Mouse (Mus musculus) spleen, adult 18-20 months (tissue): ENCODE results near the gene Rbp1.

Experiments used
- DNase-seq, 2 experiments: peaks; one replicate each; pipeline ENCODE4 v3.0.0; 2022; ENCODE audit warnings: mixed read lengths in 2 of 2

Rbp1 gene

GRCm38 (mm10) chr9:98422656-98423055 is at the start of gene Rbp1:
TSS of gene Rbp1 (plus strand) at chr9:98422961.
- no peak for DNase-seq

DNA sequence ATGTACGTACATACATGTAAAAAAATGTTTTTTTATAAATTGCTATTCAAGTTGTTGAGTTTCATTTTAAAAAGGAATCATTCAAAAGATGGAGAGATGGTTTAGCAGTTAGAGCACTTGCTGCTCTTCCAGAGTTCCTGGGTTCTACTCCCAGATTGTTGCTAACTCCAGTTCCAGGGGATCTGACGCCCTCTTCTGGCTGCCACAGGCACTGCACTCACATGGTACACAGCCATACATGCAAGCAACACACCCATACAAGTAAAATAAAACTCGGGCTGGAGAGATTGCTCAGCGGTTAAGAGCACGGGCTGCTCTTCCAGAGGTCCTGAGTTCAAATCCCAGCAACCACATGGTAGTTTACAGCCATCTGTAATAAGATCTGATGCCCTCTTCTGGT is 49.4 kb upstream of the Rbp1 start:
- DNase-seq: no peak

DNA sequence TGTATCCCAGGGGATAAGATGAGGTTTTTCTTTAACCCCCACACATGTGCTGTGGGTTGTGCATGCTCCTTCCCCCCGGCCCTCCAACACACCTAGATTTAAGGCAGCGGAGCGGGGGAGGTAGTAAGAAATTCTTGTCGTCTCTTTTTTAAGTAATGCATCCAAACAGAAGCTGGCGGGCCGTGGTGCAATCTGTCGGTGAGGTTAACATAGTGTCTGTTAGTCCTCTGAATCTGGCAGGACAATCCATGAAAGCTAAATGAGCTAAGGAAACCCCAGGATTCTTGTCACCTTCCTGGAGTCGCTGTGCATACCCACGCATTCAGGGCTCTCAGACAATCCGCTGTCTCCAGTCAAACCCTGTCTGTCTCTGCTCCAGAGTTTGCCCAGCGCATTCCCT is 47.9 kb upstream of the Rbp1 start:
- DNase-seq: no peak

GRCm38 (mm10) chr9:98375329-98376170 is 47.2 kb upstream of the Rbp1 start:
- DNase-seq: no peak

GRCm38 (mm10) chr9:98379736-98380135 is 43.0 kb upstream of the Rbp1 start:
- no peak for DNase-seq

DNA sequence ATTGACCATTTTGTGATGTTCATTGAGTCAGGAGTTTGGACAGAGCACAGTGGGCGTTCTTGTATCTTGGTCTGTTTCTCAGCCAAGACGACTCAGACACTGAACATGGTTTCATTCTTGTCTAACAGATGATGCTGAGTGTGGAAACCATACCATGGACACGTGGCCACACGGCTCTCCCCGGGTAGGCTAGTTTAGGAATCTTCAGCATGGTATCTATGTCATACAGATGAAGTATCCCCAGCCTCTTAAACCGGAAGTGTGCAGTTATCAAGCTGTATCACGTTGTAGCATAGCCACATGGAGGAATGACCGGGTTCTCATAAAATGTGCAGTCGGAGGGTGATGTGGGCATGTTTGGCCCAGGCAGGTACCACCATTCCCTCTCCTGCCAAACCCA is 42.2 kb upstream of the Rbp1 start:
- no peak for DNase-seq

- no peak for DNase-seq
Measured at GRCm38 (mm10) chr9:98387741-98388632, 34.8 kb upstream of the Rbp1 start.

GRCm38 (mm10) chr9:98388633-98388965 is 34.2 kb upstream of the Rbp1 start:
- no peak for DNase-seq

DNA sequence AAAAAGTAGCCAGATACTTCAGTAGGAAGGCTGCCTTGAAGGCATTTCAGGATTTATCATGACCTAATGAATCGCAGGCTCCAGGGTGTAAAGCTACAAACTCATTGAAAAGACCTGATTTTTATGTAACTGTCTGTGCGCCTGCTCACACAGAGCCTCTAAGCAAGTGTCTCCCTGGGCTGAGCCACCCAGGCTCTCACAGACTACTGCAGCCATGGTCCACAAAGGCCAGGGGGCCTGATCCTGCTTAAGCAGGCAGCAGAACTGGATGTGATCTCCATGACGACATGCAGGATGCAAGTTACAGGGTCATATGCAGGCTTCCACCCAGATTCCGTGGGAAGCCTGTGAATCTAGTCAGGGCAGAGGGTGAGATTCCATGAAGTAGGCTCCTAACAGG is 29.3 kb upstream of the Rbp1 start:
- no peak for DNase-seq

DNA sequence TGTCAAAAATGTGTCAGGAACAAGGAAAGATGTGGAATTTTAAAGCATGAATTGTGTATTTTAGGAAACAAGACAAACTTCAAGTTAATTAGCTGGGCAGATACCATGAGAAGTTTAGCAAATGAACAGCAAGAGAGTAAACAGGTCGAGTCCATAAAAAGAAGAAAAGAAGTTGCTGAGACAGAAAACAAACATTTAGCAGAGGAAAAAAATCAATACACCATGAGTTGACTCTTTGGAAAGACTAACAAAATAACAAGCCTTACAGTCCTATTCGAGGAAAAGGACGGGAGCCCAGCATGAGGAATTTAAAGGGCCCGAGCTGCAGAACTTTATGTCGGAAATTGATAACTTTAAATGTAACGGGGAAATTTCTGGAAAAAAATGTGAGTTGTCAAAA is 25.6 kb upstream of the Rbp1 start:
- no peak for DNase-seq

GRCm38 (mm10) chr9:98397866-98398265 is 24.9 kb upstream of the Rbp1 start:
- DNase-seq: no peak

GRCm38 (mm10) chr9:98400185-98400894 is 22.4 kb upstream of the Rbp1 start:
- DNase-seq: no peak

DNA sequence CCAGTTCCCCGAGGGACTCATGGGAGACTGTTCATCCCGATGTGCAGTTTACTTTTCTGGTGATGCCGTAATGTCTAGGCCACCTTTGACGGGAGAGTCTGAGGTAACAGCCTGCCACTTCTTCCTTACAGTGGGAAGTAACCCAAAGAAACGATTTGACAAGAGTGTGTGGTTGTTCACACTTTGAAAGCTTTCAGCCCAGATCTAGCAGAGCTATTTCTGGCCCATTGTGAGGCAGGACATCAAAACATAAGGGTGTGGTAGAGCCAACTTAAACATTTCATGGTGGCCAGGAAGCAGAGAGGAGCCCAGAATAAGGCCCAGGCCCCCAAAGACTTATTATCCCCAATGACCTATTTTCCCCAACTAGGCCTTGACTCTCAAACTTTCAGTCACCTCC is 21.1 kb upstream of the Rbp1 start:
- no peak for DNase-seq

GRCm38 (mm10) chr9:98407771-98408170 is 15.0 kb upstream of the Rbp1 start:
- DNase-seq: no peak

- peak in 1 of 2 experiments; percentile 50 for DNase-seq
Measured at GRCm38 (mm10) chr9:98409137-98409536, 13.6 kb upstream of the Rbp1 start.

DNA sequence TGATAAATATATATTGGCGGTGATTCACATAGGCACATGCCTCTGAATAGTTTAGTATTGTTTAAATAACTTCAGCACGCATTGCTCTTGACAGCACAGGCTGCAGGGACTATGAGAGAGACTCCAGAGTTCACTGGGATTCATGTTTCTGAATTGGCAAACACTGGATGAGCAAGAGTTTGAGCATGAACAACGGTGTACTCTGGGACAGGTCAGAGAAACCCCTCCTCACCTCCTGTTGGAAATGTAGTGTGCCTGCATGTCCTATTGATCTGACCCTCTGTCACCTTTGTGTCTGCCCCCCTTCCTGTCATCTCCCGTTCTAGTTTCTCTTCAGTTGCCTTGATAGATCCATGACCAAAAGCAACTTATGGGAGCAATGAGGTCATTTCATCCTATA is 7.3 kb upstream of the Rbp1 start:
- no peak for DNase-seq

- no peak for DNase-seq
Measured at GRCm38 (mm10) chr9:98417919-98418318, 4.8 kb upstream of the Rbp1 start.

GRCm38 (mm10) chr9:98418346-98418745 is 4.4 kb upstream of the Rbp1 start:
- no peak for DNase-seq

DNA sequence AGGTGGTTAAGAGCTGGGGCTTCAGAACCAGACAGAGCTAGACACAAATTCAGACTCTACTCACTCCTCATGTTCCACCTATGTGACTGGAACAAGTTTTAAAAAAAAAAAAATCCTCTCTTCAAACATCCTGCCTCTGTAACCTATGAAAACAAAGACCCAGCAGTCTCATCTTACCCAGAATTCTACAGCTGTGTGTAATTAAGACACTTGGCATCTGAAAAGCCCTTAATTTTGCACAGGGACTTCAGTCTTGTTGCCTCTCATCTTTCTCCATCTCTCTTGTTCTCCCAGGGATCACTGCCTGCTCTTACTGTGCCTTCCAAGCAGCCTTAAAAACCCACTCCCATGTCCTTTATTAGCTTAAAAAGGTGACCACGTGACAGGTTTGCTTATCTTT is 2.1 kb upstream of the Rbp1 start:
- DNase-seq: no peak

- DNase-seq: no peak
Measured at GRCm38 (mm10) chr9:98421903-98422302, 858 bp upstream of the Rbp1 start.

GRCm38 (mm10) chr9:98423691-98424090 is 930 bp downstream of the Rbp1 start:
- DNase-seq: no peak

- DNase-seq: no peak
Measured at GRCm38 (mm10) chr9:98424291-98424690, 1.5 kb downstream of the Rbp1 start.

- no peak for DNase-seq
Measured at GRCm38 (mm10) chr9:98424725-98425210, 2.0 kb downstream of the Rbp1 start.
